Mouse (Mus musculus) cortical plate, adult 2 months (tissue): ENCODE measurements around the gene Mapk13. TPM values are rescaled to one million over a fixed set of nuclear protein-coding genes. Genes with fewer than 3 reads are reported as not detected.
A peak's percentile ranks its signal among the peaks of the same experiment; 100 is the strongest.

Source experiments
- H3K27ac ChIP-seq: fragments of 200-500 bp; 2 replicates; pipeline ENCODE4 v1.5.1; 2012; ENCODE audit warnings: low read length, control low read depth, inconsistent platforms; ENCODE audit not compliant: insufficient read depth
- H3K4me1 ChIP-seq: fragments of 200-500 bp; 2 replicates; pipeline ENCODE4 v1.6.1; 2011; ENCODE audit warnings: low read length; ENCODE audit not compliant: control insufficient read depth, insufficient read depth
- H3K4me3 ChIP-seq: fragments of 200-500 bp; 2 replicates; pipeline ENCODE4 v1.5.1; 2011; ENCODE audit warnings: mild to moderate bottlenecking, low read length, control low read depth; ENCODE audit not compliant: insufficient read depth
- CTCF ChIP-seq: fragments of 200-500 bp; IDR thresholded peaks from 2 replicates; pipeline ENCODE4 v1.5.1; 2011; ENCODE audit warnings: mild to moderate bottlenecking, control low read depth, low read length; ENCODE audit not compliant: insufficient read depth; ENCODE audit errors: extremely low read depth
- POLR2A ChIP-seq: fragments of 200-500 bp; IDR thresholded peaks from 2 replicates; pipeline ENCODE4 v1.6.1; 2011; ENCODE audit warnings: mild to moderate bottlenecking, low read length, control low read depth; ENCODE audit not compliant: insufficient read depth; ENCODE audit errors: extremely low read depth
- polyA plus RNA-seq: library from polyadenylated mRNA; depleted of rRNA; stranded (reverse); fragments of >200 nt; gene quantifications from 2 replicates; pipeline ENCODE4 v1.2.3, GENCODE M21; 2012

Mapk13 gene
- polyA plus RNA-seq, 1 experiment: 1.8 TPM

- Histone ChIP-seq H3K27ac (no peak overlapping the region), H3K4me3 (no peak overlapping the region), H3K4me1 (peaks cover 5% of the 10 kb centered on the region)
- TF ChIP-seq POLR2A: no peak
- TF ChIP-seq CTCF: no peak
Measured at GRCm38 (mm10) chr17:28797031-28797430, 27.9 kb downstream of the Mapk13 start.

DNA sequence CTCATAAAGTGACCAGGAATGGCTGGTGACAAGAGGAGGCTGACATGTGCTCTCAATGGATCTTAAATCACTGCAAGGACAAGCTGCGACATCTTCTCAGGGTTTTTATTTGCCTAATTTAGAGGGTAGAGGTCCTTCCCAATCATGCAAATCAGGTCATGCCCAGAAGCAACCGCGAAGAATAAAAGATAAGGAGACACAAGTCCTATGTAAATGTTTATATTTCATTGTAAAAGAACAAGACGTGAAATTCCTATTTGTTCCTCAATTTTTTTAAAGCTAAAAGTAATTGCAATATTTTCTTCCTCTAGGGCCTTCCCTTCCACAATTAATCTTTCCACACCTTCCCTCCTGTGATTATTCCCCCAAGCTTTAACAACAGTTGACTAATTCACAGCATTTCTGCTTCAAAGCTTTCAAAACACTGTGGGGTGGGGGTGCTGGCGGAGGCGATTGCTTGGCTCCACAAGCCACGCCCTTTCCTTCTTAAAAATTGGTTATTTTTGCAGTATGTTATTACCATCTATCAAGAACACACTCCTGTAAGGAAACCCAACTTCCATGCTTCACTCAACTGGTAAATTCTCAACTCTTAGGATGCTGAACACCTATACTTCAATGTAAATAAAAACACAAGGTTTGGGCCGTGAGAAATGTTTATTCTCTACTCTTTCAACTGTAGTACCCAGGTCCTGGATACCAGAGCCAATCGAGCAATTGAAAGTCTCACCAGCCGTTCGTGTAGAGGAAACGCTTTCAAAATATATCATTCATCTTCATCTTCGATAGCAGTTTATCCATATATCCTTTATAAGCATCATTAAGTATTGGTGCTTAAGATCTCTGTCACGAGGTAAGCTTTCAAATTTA, 30.4 kb downstream of the Mapk13 start:
- Histone ChIP-seq H3K4me1 (peaks cover 7% of the 10 kb centered on the region), H3K27ac (no peak overlapping the region), H3K4me3 (no peak overlapping the region; the same call in 1 of the 2 replicates)
- no peak for TF ChIP-seq POLR2A
- no peak for TF ChIP-seq CTCF

DNA sequence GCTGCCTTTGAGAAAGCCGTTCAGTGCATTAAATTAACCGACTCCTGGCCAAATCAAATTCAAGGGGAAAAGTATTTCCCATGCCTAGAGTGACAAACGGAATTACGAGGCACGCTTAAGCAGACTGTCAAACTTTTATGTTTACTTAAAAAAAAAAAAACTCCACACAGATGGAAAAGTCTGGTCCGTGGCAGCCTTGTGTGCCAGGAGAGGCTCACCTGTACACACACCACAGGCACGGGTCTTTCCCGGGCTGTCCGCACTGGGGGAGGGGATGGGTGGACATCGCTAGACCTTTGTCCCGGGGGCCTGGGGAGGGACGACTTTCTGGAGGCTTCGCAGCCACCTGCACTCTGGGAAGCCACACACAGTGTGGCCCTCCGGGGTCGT, 31.2 kb downstream of the Mapk13 start:
- no peak overlapping the region for H3K27ac ChIP-seq
- peak overlapping the region; percentile 42 for H3K4me3 ChIP-seq
- no peak for TF ChIP-seq CTCF
- peaks cover 7% of the 10 kb centered on the region for H3K4me1 ChIP-seq

DNA sequence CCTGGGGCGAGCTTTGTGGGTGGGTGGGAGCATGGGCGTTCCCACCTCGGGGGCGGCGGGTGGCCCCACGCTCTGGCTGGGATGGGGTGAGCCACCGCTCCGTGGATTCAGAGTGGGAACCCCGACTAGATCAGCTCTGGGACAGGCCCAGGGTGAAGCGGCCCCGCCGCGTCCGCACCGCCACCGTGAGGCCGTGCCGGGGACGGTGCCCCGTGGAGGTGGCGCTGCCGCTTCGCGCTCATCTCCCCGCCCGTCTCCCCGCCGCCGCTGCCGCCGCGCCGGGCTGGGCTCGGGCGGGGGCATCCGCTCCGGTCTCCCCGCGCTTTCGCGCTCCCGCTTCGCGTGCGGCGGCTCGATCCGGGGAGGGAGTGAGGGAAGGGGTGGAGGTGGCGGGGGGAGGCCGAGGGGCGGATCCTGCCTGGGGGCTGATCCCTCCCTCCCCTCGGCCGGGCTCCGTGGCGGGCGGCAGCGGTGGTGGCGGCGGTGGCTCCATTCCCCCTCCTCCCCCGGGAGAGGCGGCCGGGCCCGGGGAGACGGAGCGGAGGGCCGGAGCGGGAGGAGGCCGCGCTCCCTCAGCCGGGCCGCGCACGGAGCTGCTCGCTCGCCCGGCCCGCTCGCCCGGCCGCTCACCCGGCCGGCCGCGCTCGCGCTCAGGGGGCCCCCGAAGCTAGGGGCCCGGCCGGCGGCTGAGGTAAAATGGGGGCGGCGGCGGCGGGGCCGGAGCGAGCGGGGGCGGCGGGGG, 31.7 kb downstream of the Mapk13 start, which contains the start of gene Brpf3:
Gene Brpf3 (plus strand): TSS at position 420 of the 742 bp plus-strand sequence.
- H3K4me1 ChIP-seq: peaks cover 7% of the 10 kb centered on the region
- TF ChIP-seq POLR2A (peak; percentile 27; the same call in 1 of the 2 replicates), CTCF (no peak)
- peak within 1 kb of the TSS; percentile 42 for H3K4me3 ChIP-seq
- peak within 1 kb of the TSS; percentile 97 for H3K27ac ChIP-seq

DNA sequence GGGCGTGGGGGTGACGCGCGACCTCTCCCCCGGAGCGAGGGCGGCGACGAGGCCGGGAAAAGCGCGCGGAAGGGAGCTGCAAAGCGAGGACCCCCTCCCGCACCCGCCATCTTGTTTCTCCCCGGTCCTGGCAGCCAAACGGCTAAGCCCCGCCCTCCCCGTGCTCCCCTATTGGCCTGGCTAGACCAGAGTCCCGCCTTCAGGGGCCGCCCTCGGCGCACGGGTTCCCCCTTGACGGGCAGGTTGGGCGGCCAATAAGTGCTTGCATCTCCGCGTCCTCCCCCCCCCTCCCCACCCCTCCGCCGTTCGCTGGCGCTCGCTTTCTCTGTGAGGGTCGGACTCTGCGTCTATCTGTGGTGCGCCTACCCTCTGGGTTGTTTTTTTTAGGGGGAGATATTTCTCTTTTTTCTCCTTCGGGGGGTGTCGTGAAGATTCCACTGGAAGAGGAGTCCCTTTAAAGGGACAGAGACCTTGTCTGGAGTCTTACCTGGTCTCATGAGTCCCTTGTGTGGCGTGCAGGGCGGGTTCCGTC, 32.4 kb downstream of the Mapk13 start:
- peak overlapping the region; percentile 42 for H3K4me3 ChIP-seq
- H3K27ac ChIP-seq: no peak overlapping the region
- peaks cover 7% of the 10 kb centered on the region for H3K4me1 ChIP-seq
- no peak for TF ChIP-seq CTCF
- TF ChIP-seq POLR2A: peak; percentile 91

DNA sequence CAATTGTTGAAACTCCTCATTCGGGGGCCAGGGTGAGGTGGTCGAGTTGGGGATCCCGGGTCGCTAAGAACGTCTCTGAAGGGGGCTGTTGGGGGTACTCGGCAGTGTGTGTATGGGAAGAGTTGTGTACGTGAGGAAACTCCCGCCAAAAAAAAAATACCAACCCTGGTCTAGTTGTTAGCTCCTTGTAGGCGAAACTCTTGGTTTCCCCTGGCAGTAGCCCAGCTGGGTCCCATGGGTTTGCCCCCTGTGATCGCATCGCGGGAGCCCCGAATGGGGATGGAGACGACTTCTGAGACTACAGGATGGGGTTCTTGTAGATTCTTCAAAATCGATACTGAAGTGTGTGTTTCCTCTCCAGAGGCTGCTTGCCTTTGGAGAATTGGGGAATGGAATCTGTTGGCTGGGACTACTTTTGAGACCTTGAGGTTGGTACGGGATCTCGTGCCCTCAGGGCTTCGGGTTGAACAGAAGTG, 32.9 kb downstream of the Mapk13 start:
- Histone ChIP-seq H3K4me1 (peaks cover 4% of the 10 kb centered on the region), H3K27ac (no peak overlapping the region), H3K4me3 (peak overlapping the region; percentile 42)
- TF ChIP-seq CTCF (no peak), POLR2A (no peak)

GRCm38 (mm10) chr17:28803316-28803715, 34.2 kb downstream of the Mapk13 start:
- Histone ChIP-seq H3K4me3 (no peak overlapping the region), H3K4me1 (peaks cover 2% of the 10 kb centered on the region), H3K27ac (no peak overlapping the region)
- TF ChIP-seq CTCF (no peak), POLR2A (no peak)

DNA sequence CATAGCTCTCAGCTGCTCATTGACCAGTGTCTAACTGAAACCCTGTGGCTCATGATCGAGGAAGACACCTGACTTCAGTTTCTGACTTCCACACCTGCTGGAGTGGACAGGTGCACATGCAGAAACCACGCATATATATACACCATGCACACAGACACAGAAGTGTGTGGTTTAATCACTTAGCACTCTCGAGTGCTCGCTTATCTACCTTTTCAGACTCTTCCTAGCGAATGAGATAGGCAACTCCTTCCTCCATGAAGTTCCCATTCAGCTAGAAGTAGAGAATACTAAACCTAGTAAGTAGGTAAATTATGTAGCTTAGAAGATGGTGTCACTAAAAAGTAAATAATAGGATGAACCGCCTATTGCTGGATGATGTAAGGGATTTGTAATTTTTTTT, 35.9 kb downstream of the Mapk13 start:
- Histone ChIP-seq H3K27ac (no peak overlapping the region), H3K4me1 (peaks cover 2% of the 10 kb centered on the region), H3K4me3 (no peak overlapping the region)
- TF ChIP-seq CTCF: no peak
- no peak for TF ChIP-seq POLR2A

GRCm38 (mm10) chr17:28806770-28807169, 37.7 kb downstream of the Mapk13 start:
- Histone ChIP-seq H3K4me1 (peaks cover 2% of the 10 kb centered on the region), H3K27ac (no peak overlapping the region), H3K4me3 (no peak overlapping the region)
- no peak for TF ChIP-seq CTCF
- TF ChIP-seq POLR2A: no peak

GRCm38 (mm10) chr17:28808714-28809113, 39.6 kb downstream of the Mapk13 start:
- no peak overlapping the region for H3K4me3 ChIP-seq
- no peak overlapping the region for H3K27ac ChIP-seq
- TF ChIP-seq CTCF: no peak
- TF ChIP-seq POLR2A: no peak

More at GRCm38 (mm10) chr17:28808714-28809113, 39.6 kb downstream of the Mapk13 start:
- no peaks in the 10 kb centered on the region for H3K4me1 ChIP-seq
